Mouse (Mus musculus): ENCODE data around the gene Cers6.

DNA sequence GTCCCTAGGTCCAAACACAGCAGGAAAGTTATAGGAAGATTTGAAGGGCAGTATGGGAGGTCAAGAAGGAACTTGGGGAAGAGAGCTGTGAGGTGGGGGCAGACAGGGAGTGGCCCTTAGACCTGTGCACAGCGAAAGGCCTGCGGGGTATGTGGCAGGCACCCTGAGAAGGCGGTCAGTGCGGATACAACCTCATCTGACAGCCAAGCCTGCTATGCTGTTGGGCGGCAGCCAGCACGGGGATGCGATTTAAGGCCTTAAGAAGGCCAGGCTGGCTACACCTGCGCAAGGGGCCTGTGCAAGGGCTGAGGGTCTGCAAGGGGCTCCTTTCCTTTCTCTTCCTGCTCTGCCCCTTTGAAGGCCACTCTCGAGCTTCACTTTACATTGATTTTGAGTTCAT, 63.1 kb downstream of the Cers6 start:
- TF ChIP-seq GATA1 (IDR thresholded peaks at IDR 0.05; ENCODE audit: low read length) = no peak
- TF ChIP-seq TAL1 (IDR thresholded peaks at IDR 0.05; ENCODE audit: low read length) = no peak
